Mouse (Mus musculus) hindbrain, embryonic 11.5 days (tissue): ENCODE measurements around the gene Ttc41. TPM values are rescaled to one million over a fixed set of nuclear protein-coding genes. Genes with fewer than 3 reads are reported as not detected.

Experiments
- ATAC-seq: fragments of 200-750 bp; cut with Nextera tagmentation; 2 replicates; pipeline ENCODE4 v1.8.0; 2017; ENCODE audit warnings: mild to moderate bottlenecking, moderate TSS enrichment, moderate library complexity; ENCODE audit not compliant: low FRiP score
- DNase-seq: peaks from one replicate; pipeline ENCODE4 v3.0.0-alpha.2; 2015; ENCODE audit warnings: low spot score
- H3K27ac ChIP-seq: fragments of 300-500 bp; sonication (generic); 2 replicates; pipeline ENCODE4 v1.5.1; 2014; ENCODE audit warnings: mild to moderate bottlenecking, low read depth, low read length
- H3K27me3 ChIP-seq: fragments of 300-500 bp; sonication (generic); 2 replicates; pipeline ENCODE4 v1.6.1; 2014; ENCODE audit warnings: mild to moderate bottlenecking, low read length, moderate library complexity, mixed read lengths; ENCODE audit not compliant: control insufficient read depth, insufficient read depth
- H3K36me3 ChIP-seq: fragments of 300-500 bp; sonication (generic); 2 replicates; pipeline ENCODE4 v1.6.1; 2014; ENCODE audit warnings: mild to moderate bottlenecking, low read length, moderate library complexity, mixed read lengths; ENCODE audit not compliant: control insufficient read depth, insufficient read depth
- H3K4me1 ChIP-seq: fragments of 300-500 bp; sonication (generic); replicated peaks from 2 replicates; pipeline ENCODE4 v1.6.1; 2014; ENCODE audit warnings: low read length, mixed read lengths; ENCODE audit not compliant: control insufficient read depth, insufficient read depth
- H3K4me2 ChIP-seq: fragments of 300-500 bp; sonication (generic); replicated peaks from 2 replicates; pipeline ENCODE4 v1.6.1; 2014; ENCODE audit warnings: mild to moderate bottlenecking, low read depth, low read length
- H3K4me3 ChIP-seq: fragments of 300-500 bp; sonication (generic); 2 replicates; pipeline ENCODE4 v1.5.1; 2014; ENCODE audit warnings: low read depth, low read length
- H3K9ac ChIP-seq: fragments of 300-500 bp; sonication (generic); 2 replicates; pipeline ENCODE4 v1.6.1; 2014; ENCODE audit warnings: low read depth, low read length
- H3K9me3 ChIP-seq: fragments of 300-500 bp; sonication (generic); 2 replicates; pipeline ENCODE4 v1.6.1; 2016; ENCODE audit warnings: low read length; ENCODE audit not compliant: control insufficient read depth
- WGBS: fragments of 180-500 bp; shearing (Covaris S2); extraction: QIAGEN DNeasy Blood & Tissue Kit; methylation state at CpG from one replicate; pipeline ENCODE4 v1.1.7; 2014; 5-methylcytosine and 5-hydroxymethylcytosine counted together
- polyA plus RNA-seq: library from polyadenylated mRNA; unstranded; fragments of >200 nt; fragmentation: Nextera tagmentation; extraction: Ambion mirVana; gene quantifications from 2 replicates; pipeline ENCODE4 v1.2.1, GENCODE M21; 2014

Ttc41 gene
- polyA plus RNA-seq, 1 experiment from 2014 or later: 2.0 TPM

- H3K27ac ChIP-seq: no peak overlapping the region
- ATAC-seq (no peak), DNase-seq (no peak)
- peaks cover 11% of the 10 kb centered on the region; the same call in 1 of the 2 replicates for H3K36me3 ChIP-seq
- no peaks in the 10 kb centered on the region for H3K9me3 ChIP-seq
- H3K9ac ChIP-seq: peak overlapping the region; percentile 96
- H3K4me2 ChIP-seq: peak overlapping the region; percentile 77
- H3K4me3 ChIP-seq: peak overlapping the region; percentile 69
- no peaks in the 10 kb centered on the region for H3K27me3 ChIP-seq
- WGBS: 78% methylated on average over 4 of the region's 4 CpGs
- peaks cover 7% of the 10 kb centered on the region for H3K4me1 ChIP-seq
Measured at GRCm38 (mm10) chr10:86703375-86703774, 2.2 kb upstream of the Ttc41 start.

GRCm38 (mm10) chr10:86704141-86704540 is 1.5 kb upstream of the Ttc41 start:
- H3K4me2 ChIP-seq: peak overlapping the region; percentile 77
- H3K9ac ChIP-seq: peak overlapping the region; percentile 96
- no peaks in the 10 kb centered on the region for H3K9me3 ChIP-seq
- H3K4me3 ChIP-seq: peak overlapping the region; percentile 69
- DNase-seq (no peak), ATAC-seq (no peak)
- H3K4me1 ChIP-seq: peaks cover 7% of the 10 kb centered on the region
- H3K27ac ChIP-seq: no peak overlapping the region
- no peaks in the 10 kb centered on the region for H3K27me3 ChIP-seq
- peaks cover 9% of the 10 kb centered on the region; the same call in 1 of the 2 replicates for H3K36me3 ChIP-seq
- 9% methylated on average over 8 of the region's 8 CpGs for WGBS

GRCm38 (mm10) chr10:86704589-86705191 is 921 bp upstream of the Ttc41 start:
- under 1% methylated on average over 33 of the region's 33 CpGs for WGBS

GRCm38 (mm10) chr10:86705922-86706752 is 526 bp downstream of the Ttc41 start:
- Histone ChIP-seq H3K27me3 (no peaks in the 10 kb centered on the region), H3K4me2 (peak overlapping the region; percentile 41), H3K4me1 (peaks cover 7% of the 10 kb centered on the region), H3K36me3 (peaks cover 3% of the 10 kb centered on the region; the same call in 1 of the 2 replicates), H3K27ac (peak overlapping the region; percentile 89), H3K9me3 (no peaks in the 10 kb centered on the region), H3K9ac (peak overlapping the region; percentile 60), H3K4me3 (peak overlapping the region; percentile 69)
- ATAC-seq (peak; percentile 92), DNase-seq (peak; percentile 90)
- WGBS: 5% methylated on average over 33 of the region's 33 CpGs

More at GRCm38 (mm10) chr10:86704589-86705191, 921 bp upstream of the Ttc41 start:
- peak overlapping the region; percentile 73; the same call in 1 of the 2 replicates for H3K27ac ChIP-seq
- ATAC-seq (no peak; the same call in 1 of the 2 replicates), DNase-seq (peak; percentile 57)
- peak overlapping the region; percentile 77 for H3K4me2 ChIP-seq
- peaks cover 9% of the 10 kb centered on the region; the same call in 1 of the 2 replicates for H3K36me3 ChIP-seq
- H3K27me3 ChIP-seq: no peaks in the 10 kb centered on the region
- H3K9me3 ChIP-seq: no peaks in the 10 kb centered on the region
- peak overlapping the region; percentile 69 for H3K4me3 ChIP-seq
- peak overlapping the region; percentile 96 for H3K9ac ChIP-seq
- peaks cover 7% of the 10 kb centered on the region for H3K4me1 ChIP-seq

- no peaks in the 10 kb centered on the region for H3K9me3 ChIP-seq
- 90% methylated on average over 3 of the region's 3 CpGs for WGBS
- no peak overlapping the region for H3K9ac ChIP-seq
- no peak for DNase-seq
- no peak overlapping the region for H3K4me2 ChIP-seq
- H3K27ac ChIP-seq: no peak overlapping the region
- no peaks in the 10 kb centered on the region for H3K27me3 ChIP-seq
- H3K4me3 ChIP-seq: no peak overlapping the region
- no peak for ATAC-seq
- no peaks in the 10 kb centered on the region for H3K36me3 ChIP-seq
- peaks cover 7% of the 10 kb centered on the region for H3K4me1 ChIP-seq
Measured at GRCm38 (mm10) chr10:86707134-86707533, 1.5 kb downstream of the Ttc41 start.

GRCm38 (mm10) chr10:86712156-86712555 is 6.5 kb downstream of the Ttc41 start:
- no peaks in the 10 kb centered on the region for H3K4me1 ChIP-seq
- no peaks in the 10 kb centered on the region for H3K27me3 ChIP-seq
- ATAC-seq: no peak
- H3K4me3 ChIP-seq: no peak overlapping the region
- no peaks in the 10 kb centered on the region for H3K9me3 ChIP-seq
- no peak overlapping the region for H3K4me2 ChIP-seq
- no peak overlapping the region for H3K27ac ChIP-seq
- H3K36me3 ChIP-seq: no peaks in the 10 kb centered on the region
- WGBS: 81% methylated on average over 3 of the region's 3 CpGs
- H3K9ac ChIP-seq: no peak overlapping the region
- no peak for DNase-seq

- H3K27me3 ChIP-seq: no peaks in the 10 kb centered on the region
- peak overlapping the region; percentile 44 for H3K4me2 ChIP-seq
- H3K4me1 ChIP-seq: 0 out of 2 replicates have a peak, but pooled peaks cover 2% of the 10 kb centered on the region
- DNase-seq (peak; percentile 48), ATAC-seq (peak; percentile 70)
- peak overlapping the region; percentile 52 for H3K9ac ChIP-seq
- H3K27ac ChIP-seq: no peak overlapping the region
- H3K36me3 ChIP-seq: no peaks in the 10 kb centered on the region
- 10% methylated on average over 12 of the region's 12 CpGs for WGBS
- peak overlapping the region; percentile 19 for H3K4me3 ChIP-seq
- H3K9me3 ChIP-seq: no peaks in the 10 kb centered on the region
Measured at GRCm38 (mm10) chr10:86727548-86727980, 22.0 kb downstream of the Ttc41 start.

- 93% methylated on average over 3 of the region's 3 CpGs for WGBS
- H3K27ac ChIP-seq: no peak overlapping the region
- DNase-seq: no peak
Measured at GRCm38 (mm10) chr10:86728176-86728575, 22.6 kb downstream of the Ttc41 start.

More at GRCm38 (mm10) chr10:86728176-86728575, 22.6 kb downstream of the Ttc41 start:
- no peaks in the 10 kb centered on the region for H3K27me3 ChIP-seq
- H3K4me2 ChIP-seq: no peak overlapping the region
- H3K4me1 ChIP-seq: 0 out of 2 replicates have a peak, but pooled peaks cover 2% of the 10 kb centered on the region
- H3K9me3 ChIP-seq: no peaks in the 10 kb centered on the region
- no peak overlapping the region for H3K4me3 ChIP-seq
- no peak for ATAC-seq
- H3K9ac ChIP-seq: no peak overlapping the region
- H3K36me3 ChIP-seq: no peaks in the 10 kb centered on the region
